Mouse (Mus musculus): ENCODE measurements around the gene Mfsd6.

- TF ChIP-seq POLR2A (IDR thresholded peaks at IDR 0.05; ENCODE audit: extremely low read depth, insufficient read depth, low read length) (no peak), CTCF (IDR thresholded peaks at IDR 0.05; ENCODE audit: low read depth, low read length) (no peak)
Observed at GRCm38 (mm10) chr1:52728857-52729489, 1.7 kb upstream of the Mfsd6 start.

Measured in liver, adult 2 months (tissue).